Mouse (Mus musculus) bone marrow, adult 2 months (tissue): ENCODE measurements around the gene Slc44a4.

Experiments
- CTCF ChIP-seq: fragments of 200-500 bp; IDR thresholded peaks from 2 replicates; pipeline ENCODE4 v1.5.1; 2011; ENCODE audit warnings: low read length, control low read depth; ENCODE audit not compliant: control insufficient read depth, insufficient read depth
- POLR2A ChIP-seq: fragments of 200-500 bp; IDR thresholded peaks from 2 replicates; pipeline ENCODE4 v1.6.1; 2011; ENCODE audit warnings: low read depth, mild to moderate bottlenecking, control low read depth, low read length, borderline replicate concordance; ENCODE audit not compliant: control insufficient read depth

GRCm38 (mm10) chr17:34954831-34955230 is 40.6 kb downstream of the Slc44a4 start:
- TF ChIP-seq CTCF (no peak), POLR2A (no peak)
